30 mouse cellular contexts compared by ENCODE assay signal in the genomic region with DNA sequence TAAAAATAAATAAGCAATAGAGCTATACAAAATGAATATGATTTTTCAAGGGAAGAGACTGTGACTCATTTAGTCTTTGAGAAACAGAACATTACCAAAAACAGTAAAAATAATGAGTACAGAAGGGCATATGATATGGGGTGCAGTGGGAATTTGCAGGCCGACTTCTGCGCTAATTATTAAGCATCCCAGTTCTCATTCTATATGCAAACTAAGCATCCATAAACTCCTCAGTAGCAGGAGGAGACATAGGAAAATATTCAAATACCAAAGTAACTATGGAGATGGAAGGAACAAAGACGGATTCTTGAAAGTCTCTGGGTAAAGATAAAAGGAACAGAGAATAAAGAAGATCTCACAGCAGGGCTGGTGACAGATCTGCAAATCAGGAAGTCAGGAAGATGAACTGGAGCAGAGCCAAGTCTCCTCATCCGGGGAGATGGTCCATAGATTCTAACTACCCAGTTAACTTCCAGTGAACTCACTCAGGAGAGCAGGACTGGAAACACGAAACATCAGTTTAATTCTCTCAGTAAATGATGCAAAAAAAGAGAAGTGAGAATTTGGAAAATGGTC. TPM values are rescaled to one million over a fixed set of nuclear protein-coding genes. Genes with fewer than 3 reads are reported as not detected.
DNase-seq lines count a peak whose midpoint lies in the region; ATAC-seq and TF ChIP-seq lines count a peak whose summit lies in the region.
"Had no signal": no experiment of that assay in that cellular context is flagged by ENCODE, and none has a peak within 500 bp of the region (broad histone marks: within the 10 kb centered on the region; RNA-seq: fewer than 3 reads in every experiment).

No protein-coding gene starts in this region.

- H3K9me3 ChIP-seq in forebrain, embryonic 13.5 days (replicated peaks): no peaks in the 10 kb centered on the region
- no peaks in the 10 kb centered on the region for H3K9me3 ChIP-seq in forebrain, embryonic 11.5 days (ENCODE audit: control insufficient read depth, low read length)
- no peaks in the 10 kb centered on the region for H3K9me3 ChIP-seq in midbrain, embryonic 11.5 days (ENCODE audit: control insufficient read depth, low read length)
- H3K9me3 ChIP-seq in midbrain, embryonic 10.5 days (replicated peaks): no peaks in the 10 kb centered on the region
- no peaks in the 10 kb centered on the region for H3K9me3 ChIP-seq in midbrain, postnatal 0 days (ENCODE audit: low read length)
- H3K9me3 ChIP-seq in kidney, embryonic 16.5 days (ENCODE audit: low read length): no peaks in the 10 kb centered on the region
- H3K9me3 ChIP-seq: heart, embryonic 10.5 days; heart, embryonic 15.5 days; limb, embryonic 12.5 days; liver, embryonic 15.5 days; lung, embryonic 15.5 days had no signal

- no peaks in the 10 kb centered on the region for H3K36me3 ChIP-seq in forebrain, embryonic 13.5 days (ENCODE audit: poor library complexity, severe bottlenecking)
- no peaks in the 10 kb centered on the region for H3K36me3 ChIP-seq in forebrain, embryonic 11.5 days (ENCODE audit: control insufficient read depth, insufficient read depth, low read length)
- no peaks in the 10 kb centered on the region for H3K36me3 ChIP-seq in midbrain, embryonic 11.5 days (ENCODE audit: control insufficient read depth, insufficient read depth, low read length)
- no peaks in the 10 kb centered on the region for H3K36me3 ChIP-seq in midbrain, embryonic 10.5 days
- no peaks in the 10 kb centered on the region for H3K36me3 ChIP-seq in midbrain, postnatal 0 days (ENCODE audit: insufficient read depth, low read length)
- H3K36me3 ChIP-seq in kidney, embryonic 16.5 days (ENCODE audit: insufficient read depth, low read length): no peaks in the 10 kb centered on the region
- H3K36me3 ChIP-seq: heart, embryonic 10.5 days; heart, embryonic 15.5 days; limb, embryonic 12.5 days; liver, embryonic 15.5 days; lung, embryonic 15.5 days had no signal

- no peak overlapping the region for H3K4me3 ChIP-seq in forebrain, embryonic 13.5 days
- H3K4me3 ChIP-seq in forebrain, embryonic 11.5 days (ENCODE audit: low read depth, low read length): no peak overlapping the region
- no peak overlapping the region for H3K4me3 ChIP-seq in midbrain, embryonic 11.5 days (ENCODE audit: low read depth, low read length)
- H3K4me3 ChIP-seq in midbrain, embryonic 10.5 days: no peak overlapping the region
- no peak overlapping the region for H3K4me3 ChIP-seq in midbrain, postnatal 0 days (ENCODE audit: low read depth, low read length)
- no peak overlapping the region for H3K4me3 ChIP-seq in kidney, embryonic 16.5 days (ENCODE audit: low read length)
- H3K4me3 ChIP-seq: heart, embryonic 10.5 days; heart, embryonic 15.5 days; layer of hippocampus, adult 2 months; left cerebral cortex, adult 2 months; limb, embryonic 12.5 days; liver, embryonic 15.5 days; lung, embryonic 15.5 days had no signal

- no peak overlapping the region for H3K4me2 ChIP-seq in forebrain, embryonic 13.5 days
- H3K4me2 ChIP-seq in forebrain, embryonic 11.5 days (ENCODE audit: low read depth, low read length, severe bottlenecking): no peak overlapping the region
- H3K4me2 ChIP-seq in midbrain, embryonic 11.5 days: no peak overlapping the region
- no peak overlapping the region for H3K4me2 ChIP-seq in midbrain, postnatal 0 days (ENCODE audit: low read depth, low read length, poor library complexity, severe bottlenecking)
- no peak overlapping the region for H3K4me2 ChIP-seq in kidney, embryonic 16.5 days (replicated peaks; ENCODE audit: low read depth, low read length)
- H3K4me2 ChIP-seq: heart, embryonic 15.5 days; limb, embryonic 12.5 days; liver, embryonic 15.5 days; lung, embryonic 15.5 days had no signal

- no peaks in the 10 kb centered on the region for H3K27me3 ChIP-seq in forebrain, embryonic 13.5 days
- H3K27me3 ChIP-seq in forebrain, embryonic 11.5 days (ENCODE audit: control insufficient read depth, insufficient read depth, low read length): no peaks in the 10 kb centered on the region
- no peaks in the 10 kb centered on the region for H3K27me3 ChIP-seq in midbrain, embryonic 11.5 days (ENCODE audit: control insufficient read depth, insufficient read depth, low read length)
- no peaks in the 10 kb centered on the region for H3K27me3 ChIP-seq in midbrain, embryonic 10.5 days (ENCODE audit: low read depth, poor library complexity, severe bottlenecking)
- H3K27me3 ChIP-seq in midbrain, postnatal 0 days (ENCODE audit: insufficient read depth, low read length): no peaks in the 10 kb centered on the region
- H3K27me3 ChIP-seq in kidney, embryonic 16.5 days (ENCODE audit: insufficient read depth, low read length): no peaks in the 10 kb centered on the region
- H3K27me3 ChIP-seq: CH12.LX; heart, embryonic 15.5 days; limb, embryonic 12.5 days; liver, embryonic 15.5 days; lung, embryonic 15.5 days; Patski had no signal

- H3K4me1 ChIP-seq in forebrain, embryonic 13.5 days: no peaks in the 10 kb centered on the region
- no peaks in the 10 kb centered on the region for H3K4me1 ChIP-seq in forebrain, embryonic 11.5 days (replicated peaks; ENCODE audit: control insufficient read depth, insufficient read depth, low read length)
- peaks cover 2% of the 10 kb centered on the region; the same call in 1 of the 2 replicates for H3K4me1 ChIP-seq in midbrain, embryonic 11.5 days (ENCODE audit: control insufficient read depth, insufficient read depth, low read length)
- H3K4me1 ChIP-seq in midbrain, embryonic 10.5 days: peaks cover 8% of the 10 kb centered on the region; the same call in 1 of the 2 replicates
- no peaks in the 10 kb centered on the region for H3K4me1 ChIP-seq in midbrain, postnatal 0 days (ENCODE audit: insufficient read depth, low read length)
- H3K4me1 ChIP-seq in kidney, embryonic 16.5 days (ENCODE audit: insufficient read depth, low read length): peaks cover 3% of the 10 kb centered on the region; the same call in 1 of the 2 replicates
- H3K4me1 ChIP-seq: heart, embryonic 15.5 days; limb, embryonic 12.5 days; liver, embryonic 15.5 days; lung, embryonic 15.5 days had no signal

- no peak for TF ChIP-seq CTCF in midbrain, postnatal 0 days (IDR thresholded peaks at IDR 0.05)

- no peak overlapping the region for H3K9ac ChIP-seq in forebrain, embryonic 13.5 days
- no peak overlapping the region for H3K9ac ChIP-seq in forebrain, embryonic 11.5 days (ENCODE audit: low read length)
- H3K9ac ChIP-seq in midbrain, embryonic 11.5 days (ENCODE audit: low read length): no peak overlapping the region
- no peak overlapping the region for H3K9ac ChIP-seq in midbrain, postnatal 0 days (replicated peaks; ENCODE audit: low read length, poor library complexity, severe bottlenecking)
- no peak overlapping the region for H3K9ac ChIP-seq in kidney, embryonic 16.5 days (replicated peaks; ENCODE audit: low read length)
- H3K9ac ChIP-seq: heart, embryonic 15.5 days; limb, embryonic 12.5 days; liver, embryonic 15.5 days; lung, embryonic 15.5 days had no signal

- 65% methylated on average over 5 of the region's 5 CpGs for WGBS in forebrain, embryonic 13.5 days
- 77% methylated on average over 5 of the region's 5 CpGs for WGBS in forebrain, embryonic 11.5 days
- 62% methylated on average over 5 of the region's 5 CpGs for WGBS in midbrain, embryonic 11.5 days
- 70% methylated on average over 5 of the region's 5 CpGs for WGBS in midbrain, embryonic 10.5 days
- WGBS in midbrain, postnatal 0 days: 33% methylated on average over 5 of the region's 5 CpGs
- 73% methylated on average over 5 of the region's 5 CpGs for WGBS in kidney, embryonic 16.5 days

- no peak overlapping the region for H3K27ac ChIP-seq in forebrain, embryonic 13.5 days
- H3K27ac ChIP-seq in forebrain, embryonic 11.5 days (ENCODE audit: low read depth, low read length): no peak overlapping the region
- no peak overlapping the region for H3K27ac ChIP-seq in midbrain, embryonic 11.5 days (ENCODE audit: low read depth, low read length)
- no peak overlapping the region for H3K27ac ChIP-seq in midbrain, embryonic 10.5 days (replicated peaks)
- H3K27ac ChIP-seq in midbrain, postnatal 0 days (ENCODE audit: low read depth, low read length): no peak overlapping the region
- H3K27ac ChIP-seq in kidney, embryonic 16.5 days (ENCODE audit: low read length): no peak overlapping the region
- H3K27ac ChIP-seq: heart, embryonic 10.5 days; heart, embryonic 15.5 days; layer of hippocampus, adult 2 months; left cerebral cortex, adult 2 months; limb, embryonic 12.5 days; liver, embryonic 15.5 days; lung, embryonic 15.5 days; stomach, postnatal 0 days had no signal

- DNase-seq in forebrain, embryonic 11.5 days (ENCODE audit: low spot score): no peak
- DNase-seq in midbrain, embryonic 11.5 days (ENCODE audit: low spot score, missing footprints): peak; percentile 80
- DNase-seq in midbrain, embryonic 10.5 days (ENCODE audit: low spot score): no peak
- peak; percentile 48 for DNase-seq in midbrain, postnatal 0 days (ENCODE audit: low spot score)
- DNase-seq in kidney, postnatal 4 days: no peak
- DNase-seq: adrenal gland, postnatal 14 days; cerebellum, adult 18-20 months; cerebellum, postnatal 25 days; gastrocnemius, postnatal 14 days; heart, adult 11 months; kidney, postnatal 25 days; lung, postnatal 36 days; right cerebral cortex, adult 18-20 months; right cerebral cortex, postnatal 4 days; thymus, adult 18-20 months; thymus, postnatal 25 days had no signal

- peak; percentile 16; the same call in 1 of the 2 replicates for ATAC-seq in forebrain, embryonic 13.5 days
- no peak for ATAC-seq in forebrain, embryonic 11.5 days (replicated peaks; ENCODE audit: low FRiP score)
- ATAC-seq in midbrain, embryonic 11.5 days (ENCODE audit: low FRiP score): no peak
- 0 out of 2 replicates have a peak, but pooled peaks have one; percentile 10 for ATAC-seq in granulocyte monocyte progenitor cell, adult 5-6 weeks (replicated peaks; ENCODE audit: poor library complexity, severe bottlenecking)
- ATAC-seq in midbrain, postnatal 0 days (ENCODE audit: low FRiP score): 0 out of 2 replicates have a peak, but pooled peaks have one; percentile 38
- ATAC-seq in kidney, embryonic 16.5 days (ENCODE audit: low FRiP score, low TSS enrichment): no peak
- ATAC-seq: intestine, embryonic 16.5 days; Patski had no signal

RNA-seq across cellular contexts. Expression of gene Pkn2, which starts 52.0 kb away (rescaled TPM):
- 39.3 and 43.1 TPM in 2 replicates for polyA plus RNA-seq in forebrain, embryonic 13.5 days (2015; fragmentation: Nextera tagmentation; extraction: Ambion mirVana)
- 51.0 and 55.1 TPM in 2 replicates for polyA plus RNA-seq in forebrain, embryonic 11.5 days (2014; fragmentation: Nextera tagmentation; extraction: Ambion mirVana)
- polyA plus RNA-seq in midbrain, embryonic 11.5 days (2014; fragmentation: Nextera tagmentation; extraction: Ambion mirVana): 43.0 and 45.9 TPM in 2 replicates
- polyA plus RNA-seq in midbrain, embryonic 10.5 days (2016; fragmentation: Nextera tagmentation; extraction: Ambion mirVana): 46.5 and 53.5 TPM in 2 replicates
- 24.6 and 28.4 TPM in 2 replicates for total RNA-seq in granulocyte monocyte progenitor cell, adult 5-6 weeks (2014; fragmentation: Nextera tagmentation)
- 58.6 and 62.2 TPM in 2 replicates for total RNA-seq in granulocyte monocyte progenitor cell, adult 5-6 weeks (2017)
- 20.9 and 27.2 TPM in 2 replicates for total RNA-seq in midbrain, postnatal 0 days (2014; rRNA removed)
- polyA plus RNA-seq in midbrain, postnatal 0 days (2015; fragmentation: Nextera tagmentation; extraction: Ambion mirVana): 15.5 and 24.1 TPM in 2 replicates
- 34.6 and 39.5 TPM in 2 replicates for polyA plus RNA-seq in kidney, embryonic 16.5 days (2015; fragmentation: Nextera tagmentation; extraction: Ambion mirVana)

Comparison
In these comparisons a context has a peak if more than half of its experiments do, and no peak if none do; other contexts are left out.
1. ATAC-seq: peak in forebrain, embryonic 13.5 days (single experiment), granulocyte monocyte progenitor cell, adult 5-6 weeks (single experiment) and midbrain, postnatal 0 days (single experiment); none in forebrain, embryonic 11.5 days (single experiment), midbrain, embryonic 11.5 days (single experiment) and kidney, embryonic 16.5 days (single experiment).
2. DNase-seq: peak in midbrain, embryonic 11.5 days (single experiment) and midbrain, postnatal 0 days (single experiment); none in forebrain, embryonic 11.5 days (single experiment), midbrain, embryonic 10.5 days (single experiment) and kidney, postnatal 4 days (0 of 2).